Mouse (Mus musculus): ENCODE results near the gene Lrrc32. TPM values are rescaled to one million over a fixed set of nuclear protein-coding genes. Genes with fewer than 3 reads are reported as not detected.

The Lrrc32 gene
- total RNA-seq, 2 experiments from 2014 or later = 5.9 to 6.4 TPM

DNA sequence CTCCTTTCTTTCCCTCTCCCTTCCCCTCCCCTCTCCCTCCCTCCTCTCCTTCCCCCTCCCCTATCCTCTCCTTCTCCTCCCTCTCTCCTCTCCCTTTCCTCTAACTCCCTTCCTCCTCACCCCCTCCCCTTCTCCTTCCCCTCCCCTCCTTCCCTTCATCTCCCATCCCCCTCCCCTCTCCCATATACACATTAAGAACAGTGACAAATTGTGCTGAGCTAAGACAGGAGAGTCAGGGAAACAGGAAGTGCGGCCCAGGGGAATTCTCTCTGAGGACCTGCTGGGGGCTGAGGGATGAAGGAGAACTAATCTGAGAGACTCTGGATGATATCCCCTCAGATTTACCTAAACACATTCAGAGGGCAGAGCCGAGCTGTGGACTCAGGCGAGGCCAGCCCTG is 16.6 kb downstream of the Lrrc32 start:
- no peak for DNase-seq (ENCODE audit: low spot score in 2 of 2)

DNA sequence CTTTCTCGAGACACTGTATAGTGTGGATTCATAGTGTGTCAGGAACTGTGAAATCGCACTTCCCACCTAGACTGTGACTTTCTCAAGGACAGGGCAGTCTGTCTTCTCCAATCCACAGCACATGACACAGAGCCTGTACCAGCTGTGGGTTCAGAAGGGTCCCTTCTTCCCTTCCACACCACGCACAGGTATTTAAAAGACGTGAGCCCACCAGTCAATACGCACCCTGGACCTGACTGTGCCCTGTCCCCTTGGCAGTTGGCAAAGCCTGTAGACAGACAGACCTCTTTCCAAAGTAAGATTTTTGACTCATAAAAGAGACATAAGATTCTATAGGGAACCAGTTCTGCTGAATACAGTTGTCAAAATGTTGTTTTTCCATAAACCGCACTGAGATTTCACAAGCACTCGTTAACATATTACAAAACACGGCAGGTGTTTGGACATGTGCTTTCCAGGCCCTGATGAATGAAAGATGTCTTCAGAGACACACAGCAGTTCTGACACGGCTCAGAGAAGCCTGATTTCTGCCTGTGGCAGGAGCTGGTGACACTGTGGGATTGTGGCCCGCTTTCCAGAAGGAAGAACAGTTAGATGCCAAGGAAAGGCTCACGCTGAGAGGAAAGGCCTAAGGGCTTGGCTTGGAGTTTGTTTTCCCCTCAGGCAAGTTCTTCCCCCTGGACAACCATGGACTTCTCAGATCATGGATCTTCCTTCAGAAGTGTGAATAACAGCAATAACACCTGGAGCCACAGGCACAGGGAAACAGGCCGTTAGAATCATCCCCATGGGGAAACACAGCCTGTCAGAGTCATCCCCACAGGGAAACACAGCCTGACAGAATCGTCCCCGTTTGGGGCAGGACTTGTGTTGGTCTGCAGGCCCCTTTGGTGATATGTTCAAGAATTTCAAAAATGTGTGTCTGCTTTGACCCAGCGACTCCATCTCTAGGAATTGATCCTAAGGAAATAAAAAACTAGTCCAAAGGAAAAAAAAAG is 22.2 kb downstream of the Lrrc32 start:
- no peak for DNase-seq (ENCODE audit: low spot score in 2 of 2)

DNA sequence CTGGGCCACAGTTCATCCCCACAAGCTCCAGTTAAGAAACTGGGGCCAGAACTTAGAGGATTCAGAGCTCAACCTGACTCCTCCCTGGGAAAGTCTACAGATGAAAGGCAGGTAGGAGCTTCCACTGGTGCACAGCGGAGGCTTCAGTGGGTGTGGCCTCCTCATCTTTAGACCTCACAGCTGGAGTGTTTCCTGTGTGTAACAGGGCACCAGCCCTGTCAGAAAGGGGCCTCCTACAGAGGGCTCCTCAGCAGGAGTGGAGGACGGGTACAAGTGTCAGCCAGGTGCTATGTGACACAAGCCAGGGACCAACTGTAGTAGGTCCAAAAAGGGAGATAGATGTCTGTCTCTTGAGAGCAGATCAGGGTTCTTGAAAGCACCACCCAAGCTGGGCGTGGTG is 24.2 kb downstream of the Lrrc32 start:
- DNase-seq (ENCODE audit: low spot score in 2 of 2) = no peak

DNA sequence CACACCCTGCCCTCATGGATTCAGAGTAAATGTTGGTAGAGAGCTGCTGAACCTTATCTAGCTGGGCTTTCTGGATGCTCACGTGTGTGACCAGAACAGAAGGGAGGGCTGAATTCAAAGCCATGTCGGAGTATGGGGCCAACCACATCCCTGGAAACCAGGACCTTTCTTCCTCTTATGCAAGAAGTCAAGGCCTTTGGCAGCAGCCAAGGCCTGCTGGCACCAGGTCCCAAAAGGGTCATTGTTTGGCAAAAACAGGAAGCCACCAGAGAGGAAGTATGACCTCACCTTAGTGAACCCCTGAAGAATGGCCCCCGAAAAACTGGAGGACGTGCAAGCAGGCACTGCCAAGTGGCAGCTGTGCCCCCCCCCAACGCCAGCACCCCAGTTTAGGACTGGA is 33.5 kb downstream of the Lrrc32 start:
- DNase-seq (ENCODE audit: low spot score in 2 of 2) = no peak

DNA sequence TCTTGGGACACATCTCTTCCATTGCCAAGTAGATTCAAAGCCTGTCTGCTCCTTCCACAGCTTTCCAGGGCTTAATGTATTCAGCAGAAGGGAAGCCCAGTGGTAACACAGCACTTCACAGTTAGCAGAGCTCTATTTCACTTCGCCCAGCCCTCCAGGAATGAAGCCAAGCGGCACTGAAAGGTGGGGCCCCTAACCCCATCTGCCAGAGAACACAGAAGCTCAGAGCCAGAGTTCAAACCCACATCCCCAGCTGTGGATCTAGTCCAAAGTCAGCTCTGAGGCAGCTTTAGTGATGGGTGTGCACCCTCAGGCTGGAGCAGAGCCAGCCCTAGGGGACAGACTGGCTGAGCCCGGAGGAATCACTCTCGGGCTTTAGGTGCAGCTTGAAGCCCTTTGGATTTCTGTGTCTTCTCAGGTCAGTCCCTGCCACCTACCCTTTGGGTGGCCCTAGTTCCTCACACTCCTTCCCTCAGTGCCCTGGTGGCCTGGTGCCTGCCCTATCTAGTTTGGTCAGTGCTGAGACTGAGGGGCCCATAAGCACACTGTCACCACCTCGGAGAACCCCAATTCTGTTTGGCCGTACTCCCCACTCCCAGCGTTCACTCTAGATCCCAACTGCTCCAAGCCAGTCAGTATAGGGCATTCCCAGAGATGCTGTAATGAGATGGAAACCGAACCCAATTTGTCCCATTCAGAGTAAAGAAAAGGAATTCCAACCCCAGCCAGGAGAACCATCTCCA is 34.2 kb downstream of the Lrrc32 start:
- no peak for DNase-seq (ENCODE audit: low spot score in 2 of 2)

DNA sequence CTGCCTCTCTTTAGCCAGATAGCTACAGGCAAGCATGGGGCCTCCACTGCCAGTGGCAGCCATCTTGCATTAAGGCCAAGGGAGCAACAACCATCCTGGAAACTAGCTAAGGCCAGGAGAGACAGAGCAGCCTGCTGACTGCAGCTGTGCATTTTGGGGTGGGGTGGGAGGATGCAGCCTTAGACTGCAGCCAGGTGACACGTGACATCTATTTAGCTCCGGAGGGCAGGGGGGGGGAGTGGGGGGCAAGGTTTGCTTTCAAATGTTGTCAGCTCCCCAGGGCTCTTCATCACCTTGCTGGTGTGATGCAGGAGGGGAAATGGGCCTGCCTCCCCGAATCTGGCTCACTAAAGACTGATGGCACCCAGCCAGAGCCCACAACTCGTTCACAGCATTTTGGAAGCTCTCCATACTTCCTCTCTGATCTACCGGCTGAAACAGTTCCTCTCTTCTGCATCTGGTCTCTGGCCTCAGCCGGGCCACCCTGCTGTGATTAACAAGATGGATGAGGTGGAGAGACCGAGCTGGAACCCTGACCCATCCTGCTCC is 34.8 kb downstream of the Lrrc32 start:
- DNase-seq (ENCODE audit: low spot score in 2 of 2) = no peak

DNA sequence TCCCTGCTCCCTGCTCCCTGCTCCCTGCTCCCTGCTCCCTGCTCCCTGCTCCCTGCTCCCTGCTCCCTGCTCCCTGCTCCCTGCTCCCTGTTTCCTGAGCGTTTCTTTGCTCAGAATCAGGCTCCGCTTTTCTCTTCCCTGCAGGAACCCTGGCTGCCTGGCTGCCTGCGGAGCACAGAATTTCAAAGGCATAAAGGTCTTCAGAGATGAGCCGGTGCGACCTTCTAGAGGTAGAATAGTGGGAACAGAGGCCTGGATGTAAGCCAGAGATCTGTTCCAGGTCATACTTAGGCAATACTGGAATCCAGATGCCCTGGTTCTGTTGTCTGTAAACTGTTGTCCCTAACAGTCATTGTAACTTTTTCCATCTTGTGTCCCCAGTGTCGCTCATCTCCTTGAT is 35.3 kb downstream of the Lrrc32 start:
- no peak for DNase-seq (ENCODE audit: low spot score in 2 of 2)

DNA sequence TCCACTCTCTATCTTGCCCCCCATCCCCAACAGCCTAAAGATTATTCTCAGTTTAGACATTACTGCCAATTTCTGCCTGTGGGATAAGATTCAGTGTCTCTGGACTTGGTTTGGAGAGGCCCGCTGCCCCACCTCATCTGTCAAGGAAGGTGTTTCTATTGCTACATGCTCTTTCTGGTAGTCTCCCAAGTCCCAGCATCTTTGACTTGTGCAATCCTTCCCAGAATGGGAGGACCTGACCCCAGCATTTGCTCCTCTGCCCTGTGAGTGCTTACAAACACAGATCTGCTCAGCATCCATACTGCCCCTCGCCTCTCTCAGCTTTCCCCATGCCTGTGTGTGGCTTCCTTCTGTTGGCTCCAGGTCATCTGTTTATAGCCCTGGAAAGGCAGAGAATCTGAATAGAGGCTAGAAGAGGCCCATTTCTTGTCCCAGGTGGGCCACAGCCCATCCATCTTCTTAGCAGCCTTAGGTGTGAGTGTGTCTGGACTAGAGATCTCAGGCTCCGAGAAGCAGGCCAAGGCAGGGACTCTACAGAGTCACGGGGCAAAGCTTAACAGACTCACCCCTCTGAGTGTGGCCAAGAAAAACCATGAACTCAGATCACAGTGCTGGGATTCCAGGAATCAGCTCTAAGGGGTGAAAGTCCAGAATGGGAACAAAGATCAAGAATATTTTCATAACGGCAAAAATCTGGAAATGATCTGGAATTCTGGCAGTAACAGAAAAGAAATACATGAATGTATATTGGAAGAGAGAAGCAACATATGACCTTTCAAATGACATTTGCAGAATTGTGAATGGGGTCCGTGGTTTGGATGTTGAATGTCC is 36.0 kb downstream of the Lrrc32 start:
- DNase-seq (ENCODE audit: low spot score in 2 of 2) = no peak

DNA sequence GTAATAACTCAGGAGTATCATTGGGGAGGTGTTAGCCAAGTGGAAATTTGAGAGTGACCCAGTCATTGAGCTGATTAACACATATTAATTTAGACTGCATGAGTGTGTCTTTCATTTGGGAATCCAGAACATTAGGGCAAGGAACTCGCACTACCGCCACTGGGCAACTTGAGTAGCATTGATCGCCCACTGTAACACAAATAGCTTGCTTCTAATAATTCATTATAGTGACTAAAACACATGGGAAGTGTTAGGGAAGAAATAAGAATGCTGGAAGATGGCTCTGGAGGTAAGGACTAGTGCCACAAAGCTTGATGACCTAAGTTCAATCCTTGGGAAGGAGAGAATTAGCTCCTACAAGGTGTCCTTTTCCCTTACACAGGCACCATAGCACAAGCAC is 38.0 kb downstream of the Lrrc32 start:
- no peak for DNase-seq (ENCODE audit: low spot score in 2 of 2)

DNA sequence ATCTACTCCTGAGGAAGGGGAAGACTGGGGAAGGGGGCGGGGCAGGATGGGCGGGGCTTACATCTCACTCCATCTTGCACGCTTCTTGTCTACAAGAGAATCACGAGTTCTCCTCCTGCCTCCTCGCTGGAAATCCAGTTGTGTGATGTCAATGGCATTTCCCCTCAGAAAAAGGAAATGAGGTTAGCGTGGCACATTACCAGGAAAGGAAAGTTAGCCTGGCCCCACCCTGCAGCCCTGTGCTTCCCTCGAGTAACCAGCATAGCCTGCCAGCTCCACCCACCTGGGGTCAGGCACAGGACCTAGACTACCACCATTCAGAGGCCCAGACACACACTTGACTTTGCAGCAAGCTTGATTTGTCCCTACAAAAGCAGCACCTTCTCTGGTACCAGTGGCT is 42.5 kb downstream of the Lrrc32 start:
- no peak for DNase-seq (ENCODE audit: low spot score in 2 of 2)

DNA sequence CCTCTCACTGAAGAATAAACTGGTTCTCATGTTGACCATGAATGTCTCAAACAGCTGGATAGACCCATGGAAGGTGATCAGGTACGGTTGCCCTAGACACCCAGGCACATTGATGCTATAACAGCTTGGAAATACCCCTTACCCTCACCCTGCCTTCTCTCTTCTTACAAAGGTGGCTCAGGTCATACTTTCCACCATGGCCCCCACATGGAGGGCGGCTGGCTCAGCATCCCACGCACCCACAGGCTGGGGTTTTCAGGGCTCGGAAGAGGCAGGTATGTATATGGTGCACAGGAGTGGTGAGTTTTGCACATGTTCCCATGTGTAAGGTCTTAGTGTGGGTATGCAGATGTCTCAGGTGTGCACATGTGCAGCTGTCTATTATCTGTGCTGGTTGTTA is 43.9 kb downstream of the Lrrc32 start:
- no peak for DNase-seq (ENCODE audit: low spot score in 2 of 2)

DNA sequence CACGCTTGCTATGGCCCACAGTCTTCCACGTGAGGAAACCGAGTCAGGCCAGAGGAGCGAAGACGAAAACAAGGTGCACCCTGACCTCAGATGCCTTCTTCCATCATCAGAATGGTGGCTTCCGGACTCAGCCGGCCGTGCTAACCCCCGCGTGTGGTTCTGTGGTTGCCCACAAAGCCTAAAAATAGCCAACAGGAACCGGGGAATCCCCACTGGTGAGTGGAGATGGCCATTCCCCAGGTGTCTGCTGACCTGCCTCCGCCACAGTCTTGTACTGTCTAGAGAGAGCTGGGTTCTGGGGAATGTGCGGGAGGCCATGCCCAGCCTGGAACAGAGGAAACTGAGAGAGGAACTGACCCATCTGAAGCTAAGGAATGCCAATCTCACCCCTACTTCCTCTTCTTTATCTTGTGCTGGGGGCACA is 45.4 kb downstream of the Lrrc32 start:
- DNase-seq (ENCODE audit: low spot score in 2 of 2) = no peak

DNA sequence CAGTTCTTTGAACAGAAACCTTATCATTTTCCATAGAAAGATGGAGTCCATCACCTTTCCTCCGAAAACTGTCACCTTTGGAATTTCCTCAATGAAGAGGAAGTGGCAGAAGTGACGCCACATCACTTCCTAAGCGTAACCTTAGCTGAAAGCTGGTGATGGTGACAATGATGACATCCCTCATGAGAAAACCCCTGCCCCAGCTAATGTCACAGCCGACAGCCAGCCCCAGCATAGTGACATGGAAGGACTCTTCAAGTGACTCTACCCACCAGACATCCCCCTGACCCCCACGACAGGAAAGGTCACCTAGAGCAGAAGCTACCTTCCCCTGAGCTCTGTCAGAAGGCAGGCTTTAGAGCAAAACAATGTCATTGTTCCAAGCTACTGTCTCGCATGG is 46.1 kb downstream of the Lrrc32 start:
- DNase-seq (ENCODE audit: low spot score in 2 of 2) = no peak

DNA sequence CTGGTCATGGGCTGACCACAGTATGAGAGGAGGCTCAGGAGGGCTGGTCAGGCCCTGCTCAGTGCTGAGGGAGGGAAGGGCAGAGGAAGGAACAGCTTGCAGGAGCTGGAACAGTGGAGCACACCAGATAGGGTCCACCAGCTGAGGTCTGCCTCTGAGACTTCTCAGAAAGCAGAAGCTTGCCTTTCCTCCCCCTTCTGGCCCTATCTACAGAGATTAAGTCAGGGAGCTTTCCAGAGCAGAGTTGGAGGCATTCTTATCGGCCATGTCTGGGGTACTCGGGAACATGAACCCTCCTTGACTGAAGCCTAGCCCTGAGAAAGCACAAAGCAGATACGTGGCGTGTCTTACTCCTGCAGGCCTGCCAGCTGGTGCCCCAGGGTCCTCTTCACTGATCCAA is 46.8 kb downstream of the Lrrc32 start:
- no peak for DNase-seq (ENCODE audit: low spot score in 2 of 2)

DNA sequence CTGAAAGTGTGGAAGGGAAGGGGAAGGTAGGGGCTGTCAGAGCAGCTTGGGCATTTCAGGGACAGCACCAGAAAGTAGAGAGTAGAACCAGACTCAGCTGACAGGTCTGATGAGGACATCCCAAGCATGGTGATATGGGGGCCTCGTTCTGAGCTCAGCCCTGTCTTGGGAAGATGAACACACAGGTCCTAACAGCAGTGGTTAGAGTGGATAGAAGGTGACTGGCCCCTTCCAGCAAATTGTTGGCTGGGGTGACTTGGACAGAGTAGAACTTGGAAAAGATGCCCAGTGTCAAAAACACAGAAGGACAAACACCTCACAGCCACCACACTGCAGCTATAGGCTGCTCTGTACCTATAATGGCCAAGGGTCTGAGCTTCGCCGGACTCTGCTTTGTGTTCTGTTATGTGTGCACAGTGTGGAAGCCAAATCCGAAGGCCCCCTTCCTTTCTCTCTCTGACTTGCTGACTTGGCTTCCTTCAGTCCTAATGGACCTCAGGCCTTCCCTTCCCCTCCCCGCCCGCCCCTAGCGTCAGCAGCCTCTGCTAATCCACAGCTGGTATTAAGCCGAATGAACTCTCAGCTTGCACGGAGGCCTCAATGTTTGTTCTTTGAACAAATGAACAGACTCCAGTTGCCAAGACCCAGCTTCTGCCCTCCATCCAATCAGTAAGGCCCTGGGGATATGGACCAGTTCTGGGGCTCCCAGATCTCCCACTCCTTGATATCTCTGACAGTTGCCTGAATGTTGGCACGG is 48.3 kb downstream of the Lrrc32 start:
- no peak for DNase-seq (ENCODE audit: low spot score in 2 of 2)

DNA sequence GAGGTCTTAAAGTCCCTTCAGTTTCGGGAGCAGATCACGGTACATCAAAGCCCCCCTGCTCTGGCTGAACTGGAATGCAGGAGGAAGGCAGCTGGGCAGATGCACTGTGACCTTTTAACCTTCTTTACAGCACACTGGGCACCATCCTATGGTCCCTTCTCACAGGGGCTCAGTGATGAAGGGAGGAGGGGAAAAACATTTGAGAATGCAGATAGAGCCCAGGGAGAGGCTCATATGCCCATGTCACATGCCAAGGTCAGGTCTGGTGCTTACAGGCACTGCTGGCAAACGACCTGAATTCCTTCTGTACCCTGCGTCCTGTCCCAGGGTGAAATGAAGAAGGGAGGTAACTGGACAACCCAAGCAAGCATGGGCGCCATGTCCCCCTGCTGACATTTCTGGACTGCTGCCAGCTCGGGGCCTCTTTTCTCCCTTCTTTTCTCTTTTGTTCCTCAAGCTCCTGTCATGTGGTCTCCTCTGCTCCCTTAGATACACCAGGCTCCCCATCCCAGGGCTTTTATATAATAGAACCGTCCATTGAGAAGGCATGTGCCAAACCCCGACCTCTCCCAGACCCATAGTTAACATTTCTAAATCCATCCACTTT is 49.0 kb downstream of the Lrrc32 start:
- DNase-seq (ENCODE audit: low spot score in 2 of 2) = no peak

DNA sequence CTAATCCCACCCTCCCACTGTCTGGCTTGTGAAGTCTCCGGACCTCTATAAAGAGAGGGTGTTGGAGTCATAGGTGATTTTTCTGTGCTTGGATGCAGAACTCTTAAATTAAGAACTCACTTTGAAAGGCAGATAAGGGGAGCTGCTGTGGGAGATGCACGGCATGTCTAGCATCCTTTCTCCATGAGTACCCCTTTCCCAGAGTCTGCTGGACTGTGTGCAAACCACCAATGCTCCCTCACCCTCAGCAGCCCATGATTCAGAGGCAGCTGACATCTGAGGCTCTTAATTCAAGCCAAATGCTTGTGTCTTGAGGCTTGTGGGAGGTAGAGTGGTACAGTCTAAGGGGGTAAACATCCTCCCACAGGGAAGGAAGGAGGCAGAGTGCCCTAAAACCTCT is 51.8 kb downstream of the Lrrc32 start:
- no peak for DNase-seq (ENCODE audit: low spot score in 2 of 2)

DNA sequence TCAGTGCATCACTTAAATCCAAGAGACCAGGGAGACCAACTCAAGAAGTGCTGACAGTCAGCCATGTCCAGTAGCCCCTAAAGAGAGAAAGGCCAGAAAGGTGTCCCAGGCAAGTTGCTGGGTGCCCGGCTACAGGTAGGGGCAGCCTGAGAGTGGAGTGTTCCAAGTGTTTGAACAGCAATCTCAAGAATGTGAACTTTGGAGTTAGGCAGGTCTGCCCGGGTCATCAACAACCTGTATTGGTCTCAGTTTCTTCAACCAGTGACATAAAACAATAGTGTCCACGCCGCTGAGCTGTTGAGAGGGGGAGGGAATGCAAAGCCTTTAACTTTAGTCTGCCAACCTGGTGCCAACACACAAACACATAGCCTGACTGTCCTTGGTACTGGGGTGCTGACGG is 52.5 kb downstream of the Lrrc32 start:
- no peak for DNase-seq (ENCODE audit: low spot score in 2 of 2)

DNA sequence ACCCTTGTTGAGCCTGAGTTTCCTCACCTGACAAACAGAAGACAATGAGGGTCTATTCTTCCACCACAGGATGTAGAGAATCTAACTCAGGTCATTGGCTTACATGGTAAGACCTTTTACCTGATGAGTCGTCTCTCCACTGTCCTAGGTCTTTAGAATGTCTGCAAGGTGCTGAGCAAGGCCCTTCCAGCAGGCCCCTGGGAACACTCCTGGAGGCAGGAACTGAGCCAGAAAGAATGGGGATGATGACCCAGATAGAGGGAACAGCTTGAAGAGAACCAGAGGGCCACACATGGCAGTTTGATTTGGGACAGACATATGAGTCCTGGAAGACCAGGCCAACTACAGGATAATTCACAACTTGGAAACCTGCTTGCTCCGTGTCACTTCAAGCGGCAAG is 53.2 kb downstream of the Lrrc32 start:
- no peak for DNase-seq (ENCODE audit: low spot score in 2 of 2)

DNA sequence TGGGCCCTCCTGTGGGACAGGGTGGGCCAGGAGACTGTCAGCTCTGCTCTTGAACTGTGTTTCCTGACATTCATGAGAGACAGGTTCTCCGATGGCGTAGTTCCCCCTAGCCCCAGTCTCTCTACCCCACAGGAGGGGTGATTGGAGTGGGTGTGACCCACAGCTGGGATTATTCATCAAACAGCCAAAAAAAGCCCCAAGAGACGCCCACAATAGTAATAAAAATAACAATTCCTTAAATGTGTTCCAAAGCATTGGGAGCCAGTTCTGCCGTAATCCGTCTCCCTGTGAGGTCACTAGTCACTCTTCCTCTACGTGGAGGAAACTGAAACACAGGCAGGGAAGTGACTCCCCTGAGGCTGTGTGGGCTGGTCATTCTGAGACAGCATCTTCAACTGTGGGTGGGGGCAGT is 53.7 kb downstream of the Lrrc32 start:
- DNase-seq (ENCODE audit: low spot score in 2 of 2) = peak; percentile 21 to 26

All from left cerebral cortex, adult 18-20 months (tissue).